Mouse (Mus musculus) hindbrain, embryonic 14.5 days (tissue): ENCODE measurements at regions not wholly inside any gene's neighbourhood (a gene's known extent, or its start where the extent isn't known, plus 50 kb on each side); places are given as distances from the start of the nearest gene placed in this dataset.

Experiments
- ATAC-seq: fragments of 200-750 bp; cut with Nextera tagmentation; 2 replicates; pipeline ENCODE4 v1.8.0; 2017; ENCODE audit warnings: moderate number of reproducible peaks, mild to moderate bottlenecking, moderate TSS enrichment, moderate library complexity; ENCODE audit not compliant: low FRiP score
- DNase-seq: peaks from one replicate; pipeline ENCODE4 v3.0.0-alpha.2; 2015; ENCODE audit warnings: low spot score
- H3K27ac ChIP-seq: fragments of 300-500 bp; sonication (generic); 2 replicates; pipeline ENCODE4 v1.5.1; 2014; ENCODE audit warnings: mild to moderate bottlenecking, moderate library complexity
- H3K27me3 ChIP-seq: fragments of 300-500 bp; sonication (generic); 2 replicates; pipeline ENCODE4 v1.6.1; 2014; ENCODE audit warnings: mild to moderate bottlenecking, low read length, mixed read lengths; ENCODE audit not compliant: control insufficient read depth, insufficient read depth
- H3K36me3 ChIP-seq: fragments of 300-500 bp; sonication (generic); replicated peaks from 2 replicates; pipeline ENCODE4 v1.6.1; 2014; ENCODE audit not compliant: control insufficient read depth, insufficient read depth
- H3K4me1 ChIP-seq: fragments of 300-500 bp; sonication (generic); replicated peaks from 2 replicates; pipeline ENCODE4 v1.6.1; 2014; ENCODE audit warnings: antibody characterized with exemption, low read length, mixed read lengths; ENCODE audit not compliant: control insufficient read depth, insufficient read depth
- H3K4me2 ChIP-seq: fragments of 300-500 bp; sonication (generic); replicated peaks from 2 replicates; pipeline ENCODE4 v1.6.1; 2014; ENCODE audit warnings: mild to moderate bottlenecking, moderate library complexity
- H3K4me3 ChIP-seq: fragments of 300-500 bp; sonication (generic); replicated peaks from 2 replicates; pipeline ENCODE4 v1.5.1; 2014; ENCODE audit warnings: mild to moderate bottlenecking, low read length
- H3K9ac ChIP-seq: fragments of 300-500 bp; sonication (generic); 2 replicates; pipeline ENCODE4 v1.6.1; 2014
- H3K9me3 ChIP-seq: fragments of 300-500 bp; sonication (generic); 2 replicates; pipeline ENCODE4 v1.6.1; 2016; ENCODE audit warnings: low read length; ENCODE audit not compliant: control insufficient read depth
- WGBS: fragments of 180-500 bp; shearing (Covaris S2); extraction: QIAGEN DNeasy Blood & Tissue Kit; methylation state at CpG from one replicate; pipeline ENCODE4 v1.1.7; 2014; 5-methylcytosine and 5-hydroxymethylcytosine counted together

- Histone ChIP-seq H3K4me2 (peak overlapping the region; percentile 1; the same call in 1 of the 2 replicates), H3K36me3 (no peaks in the 10 kb centered on the region), H3K4me3 (no peak overlapping the region), H3K27ac (no peak overlapping the region), H3K27me3 (no peaks in the 10 kb centered on the region), H3K9me3 (no peaks in the 10 kb centered on the region), H3K9ac (no peak overlapping the region), H3K4me1 (no peaks in the 10 kb centered on the region)
- DNase-seq (peak; percentile 26), ATAC-seq (peak; percentile 73; the same call in 1 of the 2 replicates)
- 49% methylated on average over 11 of the region's 11 CpGs for WGBS
Measured at GRCm38 (mm10) chr9:84556261-84556844, 631.4 kb downstream of the Bckdhb start.

DNA sequence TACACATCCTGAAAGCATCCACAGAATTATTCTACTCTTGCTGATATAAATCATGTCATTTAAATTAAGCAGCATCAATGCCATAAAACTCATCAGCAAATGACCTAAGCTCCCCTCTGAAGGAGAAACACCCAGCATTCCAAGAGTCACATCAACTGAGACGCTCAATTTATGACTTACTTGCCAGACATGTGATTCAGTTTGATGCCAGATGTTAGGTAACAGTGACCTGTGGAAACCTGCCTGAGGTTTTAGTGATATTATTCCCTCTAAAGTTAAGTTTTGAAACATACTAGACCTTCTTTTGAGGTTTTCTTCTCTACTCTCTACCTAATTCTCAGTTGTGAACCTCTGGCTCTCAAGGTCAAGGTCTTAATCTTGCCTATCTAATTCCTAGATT is 633.4 kb downstream of the Bckdhb start:
- H3K9me3 ChIP-seq = no peaks in the 10 kb centered on the region
- no peak overlapping the region for H3K9ac ChIP-seq
- no peak overlapping the region for H3K4me3 ChIP-seq
- no peaks in the 10 kb centered on the region for H3K27me3 ChIP-seq
- DNase-seq (no peak), ATAC-seq (no peak)
- no peaks in the 10 kb centered on the region for H3K4me1 ChIP-seq
- H3K4me2 ChIP-seq = no peak overlapping the region
- no peak overlapping the region for H3K27ac ChIP-seq
- no peaks in the 10 kb centered on the region for H3K36me3 ChIP-seq
- 89% methylated on average over 1 of the region's 1 CpGs for WGBS

GRCm38 (mm10) chr9:84569533-84569932 is 644.6 kb downstream of the Bckdhb start:
- H3K9me3 ChIP-seq = no peaks in the 10 kb centered on the region
- H3K4me2 ChIP-seq = no peak overlapping the region
- no peak overlapping the region for H3K9ac ChIP-seq
- DNase-seq = no peak
- H3K4me1 ChIP-seq = no peaks in the 10 kb centered on the region
- H3K27ac ChIP-seq = no peak overlapping the region
- H3K27me3 ChIP-seq = no peaks in the 10 kb centered on the region
- WGBS = 76% methylated on average over 3 of the region's 3 CpGs
- H3K36me3 ChIP-seq = no peaks in the 10 kb centered on the region
- H3K4me3 ChIP-seq = no peak overlapping the region
- ATAC-seq = no peak

DNA sequence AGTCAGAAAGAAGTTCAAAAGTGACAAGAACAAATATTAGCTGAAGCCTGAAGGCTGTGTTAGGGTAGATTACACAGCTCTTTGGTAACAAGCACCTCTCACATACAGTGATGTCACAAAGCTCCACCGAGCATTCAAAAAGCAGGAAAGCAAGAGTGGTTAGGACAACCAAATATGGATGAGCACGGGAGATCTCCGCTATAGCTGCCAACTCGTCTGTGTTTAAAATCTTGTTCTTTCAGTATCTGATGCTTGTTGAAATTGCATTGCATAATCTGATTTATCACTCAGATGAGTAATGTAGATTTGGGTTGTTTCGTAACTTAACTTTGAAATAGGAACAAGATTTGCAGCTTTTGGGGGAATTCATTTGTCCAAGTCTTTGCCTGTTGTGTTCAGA is 652.8 kb downstream of the Bckdhb start:
- Histone ChIP-seq H3K4me1 (no peaks in the 10 kb centered on the region), H3K9ac (no peak overlapping the region), H3K27me3 (no peaks in the 10 kb centered on the region), H3K4me2 (no peak overlapping the region), H3K9me3 (no peaks in the 10 kb centered on the region), H3K36me3 (no peaks in the 10 kb centered on the region), H3K4me3 (no peak overlapping the region), H3K27ac (no peak overlapping the region)
- no peak for ATAC-seq
- no peak for DNase-seq
- WGBS = 94% methylated on average over 5 of the region's 5 CpGs

GRCm38 (mm10) chr9:84587791-84588190 is 662.8 kb downstream of the Bckdhb start:
- H3K4me3 ChIP-seq = no peak overlapping the region
- 84% methylated on average over 4 of the region's 4 CpGs for WGBS
- H3K36me3 ChIP-seq = no peaks in the 10 kb centered on the region
- DNase-seq (no peak), ATAC-seq (no peak)
- no peak overlapping the region for H3K27ac ChIP-seq
- H3K9ac ChIP-seq = no peak overlapping the region
- H3K4me2 ChIP-seq = no peak overlapping the region
- no peaks in the 10 kb centered on the region for H3K27me3 ChIP-seq
- H3K9me3 ChIP-seq = no peaks in the 10 kb centered on the region
- H3K4me1 ChIP-seq = no peaks in the 10 kb centered on the region

DNA sequence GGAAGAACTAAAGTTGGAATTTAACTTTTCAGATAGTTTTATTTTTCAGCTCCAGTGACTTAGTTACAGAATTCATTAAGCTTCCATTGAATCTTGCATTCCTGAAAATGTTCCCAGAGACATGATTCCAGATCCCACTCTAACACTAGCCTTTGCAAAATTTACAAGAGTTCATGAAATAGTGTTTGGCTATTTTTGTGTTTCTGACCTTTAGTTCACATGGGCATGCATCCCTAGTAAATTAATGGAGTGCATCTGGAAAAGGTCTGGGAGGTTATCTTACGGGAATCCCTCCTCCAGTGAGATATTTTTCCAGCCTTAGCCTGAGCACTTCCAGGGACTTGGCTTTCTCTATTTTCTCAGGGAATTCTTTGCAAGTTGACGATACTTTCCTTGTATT is 669.8 kb downstream of the Bckdhb start:
- H3K27me3 ChIP-seq = no peaks in the 10 kb centered on the region
- 84% methylated on average over 2 of the region's 2 CpGs for WGBS
- no peak overlapping the region for H3K9ac ChIP-seq
- H3K4me2 ChIP-seq = no peak overlapping the region
- DNase-seq = no peak
- no peaks in the 10 kb centered on the region for H3K9me3 ChIP-seq
- H3K4me1 ChIP-seq = no peaks in the 10 kb centered on the region
- no peak for ATAC-seq
- no peaks in the 10 kb centered on the region for H3K36me3 ChIP-seq
- no peak overlapping the region for H3K4me3 ChIP-seq
- no peak overlapping the region for H3K27ac ChIP-seq
